Mouse (Mus musculus) kidney, adult 8-10 months (tissue): ENCODE results near the gene Nkapl.

Experiments used
- DNase-seq, 2 experiments: peaks; one replicate each; pipeline ENCODE4 v3.0.0; 2022

Nkapl gene

DNA sequence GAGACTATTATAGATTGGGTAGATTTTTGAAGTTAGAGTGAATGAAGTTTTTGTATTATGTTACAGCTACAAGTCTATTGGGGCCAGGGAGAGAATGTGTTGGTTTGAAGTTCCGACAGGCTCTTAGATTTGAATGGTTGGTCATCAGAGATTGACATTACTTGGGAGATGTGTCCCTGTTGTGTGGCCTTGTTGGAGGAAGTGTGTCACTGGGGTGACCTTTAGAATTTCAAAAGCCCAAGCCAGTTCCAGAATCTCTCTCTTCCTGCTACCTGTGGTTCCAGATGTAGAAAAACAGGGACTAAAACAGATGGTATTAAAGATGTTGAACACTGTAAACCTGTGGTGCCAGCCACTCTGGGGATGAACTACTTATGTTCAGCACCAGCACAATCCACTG lies 40.7 kb downstream of the Nkapl start:
- DNase-seq = no peak

DNA sequence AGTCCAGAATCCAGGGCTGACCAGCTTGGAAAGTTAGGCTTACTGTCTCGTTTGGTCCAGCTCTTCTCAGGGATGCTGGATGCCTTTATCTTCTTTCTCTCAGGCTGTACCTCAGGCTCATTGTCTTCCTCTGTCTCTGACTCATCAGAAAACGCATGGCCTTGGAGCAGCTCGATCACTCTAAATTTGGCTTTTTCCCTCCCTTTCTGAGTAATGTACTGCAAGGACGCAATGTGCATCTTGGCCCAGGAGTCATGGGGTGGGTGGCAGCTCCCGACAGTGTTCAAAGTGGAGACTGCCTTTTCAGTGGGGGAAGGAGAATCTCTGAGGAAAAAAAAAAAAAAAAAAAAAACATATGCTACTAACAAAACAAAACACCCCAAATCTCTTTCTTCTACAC lies 45.0 kb downstream of the Nkapl start:
- DNase-seq = no peak

DNA sequence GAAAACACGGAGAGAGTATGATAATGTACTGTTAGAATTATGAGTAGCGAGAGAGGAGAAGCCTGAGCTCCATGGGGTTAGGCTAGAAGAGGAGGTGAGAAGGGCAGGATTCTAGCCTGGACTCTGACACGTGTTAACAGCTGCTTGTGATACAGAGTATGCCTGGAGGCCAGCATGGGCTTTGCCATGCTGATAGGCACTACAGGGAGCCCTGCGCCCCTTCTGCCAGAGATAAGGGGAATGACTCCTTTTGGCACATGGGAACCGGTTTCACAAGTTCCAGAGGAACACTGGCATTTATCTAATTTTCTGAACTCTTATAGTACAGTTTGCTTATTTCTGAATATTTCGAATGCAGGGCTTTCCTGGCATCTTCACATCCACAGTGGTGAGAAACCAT lies 49.4 kb downstream of the Nkapl start:
- no peak for DNase-seq

DNA sequence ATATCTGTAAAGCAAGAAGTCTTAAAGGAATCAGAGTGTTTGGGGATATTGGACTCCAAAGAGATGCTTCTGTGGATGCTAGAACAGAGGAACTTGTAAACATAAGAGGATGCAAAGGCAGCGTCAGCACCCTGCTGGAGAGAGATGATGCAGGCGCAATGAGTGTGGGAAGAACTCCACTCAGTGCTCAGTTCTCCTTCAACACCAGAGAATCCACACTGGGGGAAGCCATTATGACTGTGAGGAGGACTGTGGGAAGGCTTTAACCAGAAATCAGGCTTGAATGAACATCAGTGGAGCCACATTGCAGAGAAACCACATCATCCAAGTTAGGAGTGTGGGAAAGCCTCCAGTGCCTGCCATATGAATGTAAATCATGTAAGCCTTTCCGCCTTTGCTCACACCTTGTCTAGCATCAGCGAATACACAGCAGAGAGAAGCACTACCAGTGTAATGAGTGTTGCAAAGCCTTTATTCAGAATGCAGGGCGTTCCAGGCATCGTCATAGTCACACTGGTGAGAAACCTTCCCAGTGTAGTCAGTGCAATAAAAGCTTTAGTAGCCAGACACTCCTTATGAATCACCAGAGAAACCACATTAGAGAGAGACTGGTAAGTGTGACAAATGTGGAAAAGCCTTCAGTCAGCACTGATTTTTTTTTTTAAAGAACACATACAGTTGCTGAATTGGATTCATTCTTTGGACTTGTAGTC lies 50.9 kb downstream of the Nkapl start:
- no peak for DNase-seq
